Mouse (Mus musculus): Measurements from ENCODE around the gene Lactbl1.

- TF ChIP-seq USF1 (IDR thresholded peaks at IDR 0.05; ENCODE audit: low read depth) (no peak), MAX (IDR thresholded peaks at IDR 0.05; ENCODE audit: low read depth) (no peak), TCF12 (IDR thresholded peaks at IDR 0.05; ENCODE audit: insufficient read depth, poor library complexity, severe bottlenecking) (no peak), E2F4 (IDR thresholded peaks at IDR 0.05; ENCODE audit: insufficient read depth) (no peak), MYOD1 (IDR thresholded peaks at IDR 0.05; ENCODE audit: control insufficient read depth in 1 of 3, insufficient read length in 2 of 3, low read depth in 2 of 3) (no peak), SRF (IDR thresholded peaks at IDR 0.05; ENCODE audit: control insufficient read depth, insufficient read length, low read depth) (no peak), POLR2A (IDR thresholded peaks at IDR 0.05; ENCODE audit: insufficient read length, low read depth) (no peak), POLR2AphosphoS2 (IDR thresholded peaks at IDR 0.05; ENCODE audit: insufficient read length, low read depth) (no peak)
These were observed 34.4 kb upstream of the Lactbl1 start for GRCm38 (mm10) chr4:136588003-136588402.
